Mouse (Mus musculus) stomach, postnatal 0 days (tissue): ENCODE data around the gene Olfr1329. TPM values are rescaled to one million over a fixed set of nuclear protein-coding genes. Genes with fewer than 3 reads are reported as not detected.
"Not testable (repeated sequence)": the region's sequence is repeated elsewhere in the genome, so short reads cannot be mapped to it uniquely, and the experiment has no call there.

ENCODE experiments used
- ATAC-seq: fragments of 200-750 bp; cut with Nextera tagmentation; 2 replicates; pipeline ENCODE4 v1.8.0; 2017; ENCODE audit not compliant: low FRiP score, low TSS enrichment
- DNase-seq: peaks from one replicate; pipeline ENCODE4 v3.0.0-alpha.2; 2016; ENCODE audit warnings: low spot score
- H3K27ac ChIP-seq: fragments of 300-500 bp; sonication (generic); replicated peaks from 2 replicates; pipeline ENCODE4 v1.5.1; 2014; ENCODE audit warnings: mild to moderate bottlenecking, control low read depth
- H3K27me3 ChIP-seq: fragments of 300-500 bp; sonication (generic); 2 replicates; pipeline ENCODE4 v1.6.1; 2014; ENCODE audit warnings: low read length; ENCODE audit not compliant: control insufficient read depth, insufficient read depth
- H3K36me3 ChIP-seq: fragments of 300-500 bp; sonication (generic); 2 replicates; pipeline ENCODE4 v1.6.1; 2014; ENCODE audit warnings: low read length, mixed read lengths; ENCODE audit not compliant: control insufficient read depth, insufficient read depth
- H3K4me1 ChIP-seq: fragments of 300-500 bp; sonication (generic); replicated peaks from 2 replicates; pipeline ENCODE4 v1.6.1; 2014; ENCODE audit warnings: antibody characterized with exemption; ENCODE audit not compliant: control insufficient read depth, insufficient read depth
- H3K4me2 ChIP-seq: fragments of 300-500 bp; sonication (generic); replicated peaks from 2 replicates; pipeline ENCODE4 v1.6.1; 2014; ENCODE audit warnings: low read depth, mild to moderate bottlenecking, control low read depth, moderate library complexity
- H3K4me3 ChIP-seq: fragments of 300-500 bp; sonication (generic); 2 replicates; pipeline ENCODE4 v1.5.1; 2014; ENCODE audit warnings: low read depth, low read length, control low read depth
- H3K9ac ChIP-seq: fragments of 300-500 bp; sonication (generic); 2 replicates; pipeline ENCODE4 v1.6.1; 2014; ENCODE audit warnings: mild to moderate bottlenecking, low read length, control low read depth, mixed read lengths
- H3K9me3 ChIP-seq: fragments of 300-500 bp; sonication (generic); 2 replicates; pipeline ENCODE4 v1.6.1; 2016; ENCODE audit warnings: low read length; ENCODE audit not compliant: control insufficient read depth
- CTCF ChIP-seq: IDR thresholded peaks from 2 replicates; pipeline ENCODE4 v1.5.1; 2016; ENCODE audit warnings: antibody characterized with exemption, low read depth, mild to moderate bottlenecking, moderate library complexity
- EP300 ChIP-seq: optimal IDR thresholded peaks from 2 replicates; pipeline ENCODE3; 2016; ENCODE audit warnings: antibody characterized with exemption
- WGBS: fragments of 180-500 bp; shearing (Covaris S2); extraction: QIAGEN DNeasy Blood & Tissue Kit; methylation state at CpG from one replicate; pipeline ENCODE4 v1.1.7; 2014; 5-methylcytosine and 5-hydroxymethylcytosine counted together
- polyA plus RNA-seq: library from polyadenylated mRNA; unstranded; fragments of >200 nt; fragmentation: Nextera tagmentation; extraction: Ambion mirVana; gene quantifications from 2 replicates; pipeline ENCODE4 v1.2.1, GENCODE M21; 2015

Gene Olfr1329
- not detected in 2 replicates for polyA plus RNA-seq

GRCm38 (mm10) chr4:118917365-118917764 is at the start of gene Olfr1329:
Gene Olfr1329 (minus strand): TSS chr4:118917465.
- 70% methylated on average over 2 of the region's 2 CpGs for WGBS
- not testable (repeated sequence) for H3K9me3 ChIP-seq, H3K27me3 ChIP-seq, H3K4me1 ChIP-seq, H3K27ac ChIP-seq, H3K4me3 ChIP-seq, ATAC-seq, H3K9ac ChIP-seq, DNase-seq, H3K4me2 ChIP-seq, H3K36me3 ChIP-seq

GRCm38 (mm10) chr4:118961141-118961628 is 43.9 kb upstream of the Olfr1329 start, which contains the start of gene Lao1:
Gene Lao1 (plus strand): TSS chr4:118961578.
- H3K9ac ChIP-seq, result no peak within 1 kb of the TSS
- H3K36me3 ChIP-seq, result no peaks in the 10 kb centered on the region
- no peak for TF ChIP-seq EP300
- no peak for TF ChIP-seq CTCF
- 72% methylated on average over 2 of the region's 2 CpGs for WGBS
- no peak within 1 kb of the TSS for H3K4me2 ChIP-seq
- DNase-seq (no peak), ATAC-seq (peak; percentile 26; the same call in 1 of the 2 replicates)
- H3K27ac ChIP-seq, result no peak within 1 kb of the TSS
- H3K27me3 ChIP-seq, result no peaks in the 10 kb centered on the region
- H3K4me1 ChIP-seq, result no peaks in the 10 kb centered on the region
- H3K9me3 ChIP-seq, result no peaks in the 10 kb centered on the region
- no peak within 1 kb of the TSS for H3K4me3 ChIP-seq

- WGBS, result 80% methylated on average over 7 of the region's 7 CpGs
- DNase-seq (no peak), ATAC-seq (no peak)
- no peak overlapping the region for H3K27ac ChIP-seq
- TF ChIP-seq CTCF, result no peak
- TF ChIP-seq EP300, result no peak
- H3K27me3 ChIP-seq, result no peaks in the 10 kb centered on the region
- H3K9me3 ChIP-seq, result no peaks in the 10 kb centered on the region
- H3K36me3 ChIP-seq, result no peaks in the 10 kb centered on the region
- H3K4me3 ChIP-seq, result no peak overlapping the region
- no peaks in the 10 kb centered on the region for H3K4me1 ChIP-seq
- H3K9ac ChIP-seq, result no peak overlapping the region
- no peak overlapping the region for H3K4me2 ChIP-seq
Observed at GRCm38 (mm10) chr4:118958812-118959211, 41.5 kb upstream of the Olfr1329 start.

- Histone ChIP-seq H3K4me3 (no peak within 1 kb of the TSS), H3K9ac (no peak within 1 kb of the TSS), H3K4me1 (no peaks in the 10 kb centered on the region), H3K27me3 (no peaks in the 10 kb centered on the region), H3K27ac (no peak within 1 kb of the TSS), H3K9me3 (no peaks in the 10 kb centered on the region), H3K36me3 (no peaks in the 10 kb centered on the region), H3K4me2 (no peak within 1 kb of the TSS)
- WGBS, result 70% methylated on average over 2 of the region's 2 CpGs
- TF ChIP-seq CTCF (no peak), EP300 (no peak)
- DNase-seq (no peak), ATAC-seq (no peak)
Observed at GRCm38 (mm10) chr4:118938512-118938911, 21.2 kb upstream of the Olfr1329 start, which contains the start of gene Olfr1328. Gene Olfr1328 (minus strand): TSS chr4:118938612.

GRCm38 (mm10) chr4:118931326-118931725 is 14.1 kb upstream of the Olfr1329 start:
- H3K9me3 ChIP-seq, DNase-seq, H3K27ac ChIP-seq, H3K36me3 ChIP-seq, H3K4me1 ChIP-seq, H3K27me3 ChIP-seq, ATAC-seq, H3K9ac ChIP-seq, H3K4me2 ChIP-seq, H3K4me3 ChIP-seq: not testable (repeated sequence)
- 84% methylated on average over 3 of the region's 3 CpGs for WGBS

- Histone ChIP-seq H3K4me1 (no peaks in the 10 kb centered on the region), H3K9me3 (no peaks in the 10 kb centered on the region), H3K36me3 (no peaks in the 10 kb centered on the region), H3K27ac (no peak overlapping the region), H3K9ac (no peak overlapping the region), H3K4me3 (no peak overlapping the region), H3K4me2 (no peak overlapping the region), H3K27me3 (no peaks in the 10 kb centered on the region)
- TF ChIP-seq CTCF (no peak), EP300 (no peak)
- WGBS, result 62% methylated on average over 2 of the region's 2 CpGs
- DNase-seq (no peak), ATAC-seq (no peak)
Observed at GRCm38 (mm10) chr4:118901981-118902380, 15.3 kb downstream of the Olfr1329 start.
